In genomic region chr1:84758843-84759242, GRCm38 (mm10) we compare ENCODE assay signal across 16 mouse cellular contexts.
"Had no signal": no experiment of that assay in that cellular context is flagged by ENCODE, and none has a peak within 500 bp of the region (broad histone marks: within the 10 kb centered on the region; RNA-seq: fewer than 3 reads in every experiment).

No protein-coding gene starts in this region.

- DNase-seq: retina, postnatal 1 day; right cerebral cortex, adult 18-20 months; right cerebral cortex, postnatal 14 days; right cerebral cortex, postnatal 25 days; right cerebral cortex, postnatal 4 days; spleen, adult 18-20 months; thymus, adult 18-20 months; thymus, adult 2 months; thymus, postnatal 14 days; thymus, postnatal 25 days; thymus, postnatal 36 days; thymus, postnatal 4 days had no signal

- H3K4me2 ChIP-seq: neural tube, embryonic 13.5 days; neural tube, embryonic 15.5 days; stomach, embryonic 15.5 days had no signal

- H3K4me1 ChIP-seq: neural tube, embryonic 13.5 days; neural tube, embryonic 15.5 days; stomach, embryonic 15.5 days had no signal

- H3K4me3 ChIP-seq: neural tube, embryonic 13.5 days; neural tube, embryonic 15.5 days; stomach, embryonic 15.5 days had no signal

- H3K27me3 ChIP-seq: neural tube, embryonic 13.5 days; neural tube, embryonic 15.5 days; stomach, embryonic 15.5 days had no signal

- H3K9me3 ChIP-seq: neural tube, embryonic 13.5 days; neural tube, embryonic 15.5 days; stomach, embryonic 15.5 days had no signal

- H3K9ac ChIP-seq: neural tube, embryonic 13.5 days; neural tube, embryonic 15.5 days; stomach, embryonic 15.5 days had no signal

- H3K27ac ChIP-seq: neural tube, embryonic 13.5 days; neural tube, embryonic 15.5 days; stomach, embryonic 15.5 days; stomach, postnatal 0 days had no signal
